Mouse (Mus musculus) stomach, embryonic 14.5 days (tissue): ENCODE measurements around the gene Kiss1r. TPM values are rescaled to one million over a fixed set of nuclear protein-coding genes. Genes with fewer than 3 reads are reported as not detected.
A peak's percentile ranks its signal among the peaks of the same experiment; 100 is the strongest.

Source experiments
- ATAC-seq: fragments of 200-750 bp; cut with Nextera tagmentation; 2 replicates; pipeline ENCODE4 v1.8.0; 2017; ENCODE audit warnings: low read depth, moderate TSS enrichment; ENCODE audit not compliant: insufficient number of reproducible peaks, insufficient read depth, low FRiP score
- H3K27ac ChIP-seq: fragments of 300-500 bp; sonication (generic); 2 replicates; pipeline ENCODE4 v1.5.1; 2014; ENCODE audit warnings: mild to moderate bottlenecking, low read length, moderate library complexity, mixed read lengths
- H3K27me3 ChIP-seq: fragments of 300-500 bp; sonication (generic); 2 replicates; pipeline ENCODE4 v1.6.1; 2014; ENCODE audit warnings: low read length, control low read depth, mixed read lengths; ENCODE audit not compliant: control insufficient read depth, insufficient read depth
- H3K36me3 ChIP-seq: fragments of 300-500 bp; sonication (generic); 2 replicates; pipeline ENCODE4 v1.6.1; 2014; ENCODE audit warnings: mild to moderate bottlenecking, control low read depth, low read length, moderate library complexity, mixed read lengths; ENCODE audit not compliant: control insufficient read depth, insufficient read depth
- H3K4me1 ChIP-seq: fragments of 300-500 bp; sonication (generic); 2 replicates; pipeline ENCODE4 v1.6.1; 2014; ENCODE audit warnings: low read length, control low read depth, mixed read lengths; ENCODE audit not compliant: control insufficient read depth, insufficient read depth
- H3K4me2 ChIP-seq: fragments of 300-500 bp; sonication (generic); replicated peaks from 2 replicates; pipeline ENCODE4 v1.6.1; 2014; ENCODE audit warnings: low read depth, low read length, control low read depth
- H3K4me3 ChIP-seq: fragments of 300-500 bp; sonication (generic); 2 replicates; pipeline ENCODE4 v1.5.1; 2014; ENCODE audit warnings: low read depth, low read length, control low read depth
- H3K9ac ChIP-seq: fragments of 300-500 bp; sonication (generic); replicated peaks from 2 replicates; pipeline ENCODE4 v1.6.1; 2014; ENCODE audit warnings: low read depth, mild to moderate bottlenecking, control low read depth, low read length, moderate library complexity, mixed read lengths
- H3K9me3 ChIP-seq: fragments of 300-500 bp; sonication (generic); 2 replicates; pipeline ENCODE4 v1.6.1; 2016; ENCODE audit warnings: low read depth, low read length, control low read depth; ENCODE audit not compliant: control insufficient read depth
- WGBS: fragments of 180-500 bp; shearing (Covaris S2); extraction: QIAGEN DNeasy Blood & Tissue Kit; methylation state at CpG from one replicate; pipeline ENCODE4 v1.1.7; 2014; 5-methylcytosine and 5-hydroxymethylcytosine counted together
- polyA plus RNA-seq: library from polyadenylated mRNA; unstranded; fragments of >200 nt; fragmentation: Nextera tagmentation; extraction: Ambion mirVana; gene quantifications from 2 replicates; pipeline ENCODE4 v1.2.1, GENCODE M21; 2014

Kiss1r gene
- polyA plus RNA-seq, 1 experiment from 2014 or later: 1.0 TPM

DNA sequence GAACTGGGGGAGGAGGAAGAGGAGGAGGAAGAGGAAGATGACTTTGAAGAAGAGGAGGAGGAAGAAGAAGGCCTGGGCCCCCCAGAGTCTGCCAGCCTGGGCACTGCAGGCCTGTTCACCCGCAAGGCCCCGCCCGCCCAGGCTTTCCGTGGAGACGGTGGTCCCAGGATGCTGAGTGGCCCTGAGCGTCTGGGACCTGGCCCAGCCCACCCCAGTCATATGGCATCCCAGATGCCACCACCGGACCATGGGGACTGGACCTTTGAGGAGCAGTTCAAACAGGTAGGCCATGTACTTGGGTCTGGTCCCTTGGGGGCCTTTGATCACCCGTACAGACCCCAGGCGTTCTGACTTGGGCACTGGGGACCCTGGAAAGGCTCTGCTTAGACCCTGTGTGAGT, 15.0 kb downstream of the Kiss1r start:
- Histone ChIP-seq H3K9me3 (no peaks in the 10 kb centered on the region), H3K4me1 (peaks cover 52% of the 10 kb centered on the region), H3K27me3 (no peaks in the 10 kb centered on the region), H3K36me3 (peaks cover 22% of the 10 kb centered on the region), H3K4me3 (no peak overlapping the region), H3K4me2 (no peak overlapping the region), H3K9ac (no peak overlapping the region), H3K27ac (no peak overlapping the region)
- 82% methylated on average over 9 of the region's 9 CpGs for WGBS
- ATAC-seq: no peak

DNA sequence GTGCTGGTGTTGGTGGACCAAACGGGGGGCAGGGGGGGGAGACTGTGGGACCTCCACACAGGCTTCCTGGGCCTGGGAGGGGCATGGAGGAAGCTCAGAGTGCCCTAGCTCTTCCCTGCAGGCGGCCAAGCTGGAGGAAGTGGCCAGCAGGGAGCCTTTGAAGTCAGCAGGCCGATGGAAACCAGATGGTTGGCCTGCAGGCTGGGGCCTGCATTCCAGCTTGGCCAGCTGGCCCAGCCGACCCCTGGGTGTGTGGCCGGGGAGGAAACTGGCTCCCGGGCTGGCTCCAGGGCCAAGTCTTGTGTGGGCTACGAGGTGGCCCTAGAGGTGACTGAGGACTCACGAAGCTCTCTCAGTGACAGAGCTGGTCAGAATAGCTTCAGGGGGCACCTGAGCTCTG, 16.0 kb downstream of the Kiss1r start:
- ATAC-seq: no peak; the same call in 1 of the 2 replicates
- Histone ChIP-seq H3K27ac (peak overlapping the region; percentile 55; the same call in 1 of the 2 replicates), H3K27me3 (no peaks in the 10 kb centered on the region), H3K9me3 (no peaks in the 10 kb centered on the region), H3K9ac (no peak overlapping the region), H3K4me1 (peaks cover 58% of the 10 kb centered on the region), H3K4me2 (no peak overlapping the region), H3K4me3 (no peak overlapping the region), H3K36me3 (peaks cover 26% of the 10 kb centered on the region)
- 19% methylated on average over 8 of the region's 8 CpGs for WGBS

DNA sequence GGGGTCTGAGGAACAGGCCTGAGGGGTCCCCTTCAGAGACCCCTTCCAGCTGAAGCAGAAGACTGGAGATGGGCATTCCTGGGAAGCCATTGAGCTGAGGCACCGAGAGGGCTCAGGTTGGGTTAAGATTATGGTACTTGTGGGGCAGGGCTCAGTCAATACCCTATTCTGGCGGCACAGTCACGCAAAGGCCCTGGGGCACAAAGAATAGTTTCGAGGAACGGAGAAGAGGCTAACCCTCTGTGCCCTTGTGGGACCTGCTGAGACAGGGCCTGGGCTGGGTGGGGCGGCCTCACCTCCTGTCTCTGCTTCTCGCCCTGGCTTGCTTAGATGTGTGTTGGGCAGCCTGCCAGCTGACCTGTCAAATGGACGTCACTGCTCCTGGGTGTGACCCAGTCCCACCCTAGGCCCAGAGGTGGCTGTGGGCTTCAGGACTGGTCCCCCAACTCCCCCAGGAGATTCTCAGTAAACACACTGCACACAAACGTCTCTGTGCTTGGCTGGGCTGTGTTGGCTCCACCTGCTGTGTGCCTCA, 16.4 kb downstream of the Kiss1r start:
- Histone ChIP-seq H3K4me1 (peaks cover 58% of the 10 kb centered on the region), H3K27me3 (no peaks in the 10 kb centered on the region), H3K36me3 (peaks cover 31% of the 10 kb centered on the region), H3K27ac (peak overlapping the region; percentile 55; the same call in 1 of the 2 replicates), H3K9me3 (no peaks in the 10 kb centered on the region), H3K4me2 (no peak overlapping the region), H3K4me3 (no peak overlapping the region), H3K9ac (no peak overlapping the region)
- WGBS: 60% methylated on average over 9 of the region's 9 CpGs
- no peak for ATAC-seq

- no peak for ATAC-seq
- Histone ChIP-seq H3K4me2 (no peak overlapping the region), H3K4me1 (peaks cover 57% of the 10 kb centered on the region), H3K9me3 (no peaks in the 10 kb centered on the region), H3K27ac (0 out of 2 replicates have a peak overlapping the region, but pooled peaks have one; percentile 55), H3K27me3 (no peaks in the 10 kb centered on the region), H3K36me3 (peaks cover 35% of the 10 kb centered on the region), H3K4me3 (no peak overlapping the region), H3K9ac (no peak overlapping the region)
- 73% methylated on average over 6 of the region's 6 CpGs for WGBS
These were observed 17.1 kb downstream of the Kiss1r start for GRCm38 (mm10) chr10:79933861-79934260.

GRCm38 (mm10) chr10:79934272-79934721, 17.5 kb downstream of the Kiss1r start:
- ATAC-seq: no peak
- H3K9ac ChIP-seq: 0 out of 2 replicates have a peak overlapping the region, but pooled peaks have one; percentile 1
- peaks cover 52% of the 10 kb centered on the region for H3K4me1 ChIP-seq
- no peak overlapping the region for H3K4me2 ChIP-seq
- H3K4me3 ChIP-seq: no peak overlapping the region
- H3K27ac ChIP-seq: 0 out of 2 replicates have a peak overlapping the region, but pooled peaks have one; percentile 55
- H3K9me3 ChIP-seq: no peaks in the 10 kb centered on the region
- no peaks in the 10 kb centered on the region for H3K27me3 ChIP-seq
- peaks cover 37% of the 10 kb centered on the region for H3K36me3 ChIP-seq
- WGBS: 59% methylated on average over 13 of the region's 13 CpGs

DNA sequence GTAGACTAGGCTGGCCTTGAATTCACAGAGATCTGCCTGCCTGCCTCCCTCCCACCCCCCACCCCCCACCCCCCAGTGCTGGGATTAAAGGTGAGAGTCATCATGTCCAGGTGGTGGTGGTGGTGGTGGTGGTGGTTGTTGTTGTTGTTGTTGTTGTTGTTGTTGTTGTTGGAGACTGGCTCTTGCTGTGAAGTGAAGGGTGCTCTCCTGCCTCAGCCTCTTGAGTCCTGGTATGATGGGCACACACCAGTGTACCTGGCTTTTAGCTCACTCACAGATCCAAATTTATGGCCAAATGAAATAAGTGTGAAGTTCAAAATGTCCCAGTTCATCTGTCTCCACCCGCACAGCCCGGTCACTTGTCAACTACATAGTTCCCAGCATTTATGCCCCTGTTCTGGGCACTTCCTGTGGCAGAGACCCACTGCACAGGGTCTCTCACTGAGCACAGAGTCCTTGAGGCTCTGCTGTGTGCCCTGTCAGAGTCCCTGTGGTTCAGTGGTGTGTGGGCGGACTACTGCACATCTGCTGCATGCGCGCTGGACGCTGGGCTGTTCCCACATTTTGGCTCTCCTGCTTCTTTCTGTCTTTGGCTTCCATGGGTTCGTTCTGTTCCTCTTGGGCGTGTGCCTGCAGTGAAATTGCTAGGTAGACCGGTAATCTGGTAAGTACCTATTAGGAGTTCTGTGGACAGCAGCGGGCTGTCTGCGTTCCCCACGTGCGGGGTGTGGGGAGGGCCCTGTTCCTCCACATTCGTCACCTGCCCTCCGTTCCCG, 18.2 kb downstream of the Kiss1r start:
- no peak for ATAC-seq
- H3K27me3 ChIP-seq: no peaks in the 10 kb centered on the region
- 83% methylated on average over 16 of the region's 16 CpGs for WGBS
- H3K4me2 ChIP-seq: no peak overlapping the region
- no peak overlapping the region for H3K9ac ChIP-seq
- no peaks in the 10 kb centered on the region for H3K9me3 ChIP-seq
- peaks cover 48% of the 10 kb centered on the region for H3K4me1 ChIP-seq
- H3K27ac ChIP-seq: no peak overlapping the region
- H3K4me3 ChIP-seq: no peak overlapping the region
- H3K36me3 ChIP-seq: peaks cover 37% of the 10 kb centered on the region

- H3K9me3 ChIP-seq: no peaks in the 10 kb centered on the region
- H3K27ac ChIP-seq: peak overlapping the region; percentile 52; the same call in 1 of the 2 replicates
- 64% methylated on average over 10 of the region's 10 CpGs for WGBS
- H3K4me2 ChIP-seq: no peak overlapping the region
- H3K27me3 ChIP-seq: no peaks in the 10 kb centered on the region
- ATAC-seq: no peak
- H3K4me1 ChIP-seq: peaks cover 47% of the 10 kb centered on the region
- H3K36me3 ChIP-seq: peaks cover 36% of the 10 kb centered on the region
- no peak overlapping the region for H3K9ac ChIP-seq
- no peak overlapping the region for H3K4me3 ChIP-seq
These were observed 19.6 kb downstream of the Kiss1r start for GRCm38 (mm10) chr10:79936284-79936910.

GRCm38 (mm10) chr10:79936911-79937441, 20.2 kb downstream of the Kiss1r start:
- peaks cover 33% of the 10 kb centered on the region for H3K36me3 ChIP-seq
- no peak overlapping the region for H3K4me3 ChIP-seq
- H3K27me3 ChIP-seq: no peaks in the 10 kb centered on the region
- no peak overlapping the region for H3K4me2 ChIP-seq
- H3K27ac ChIP-seq: peak overlapping the region; percentile 52; the same call in 1 of the 2 replicates
- WGBS: 66% methylated on average over 27 of the region's 27 CpGs
- H3K9ac ChIP-seq: no peak overlapping the region
- ATAC-seq: no peak; the same call in 1 of the 2 replicates
- no peaks in the 10 kb centered on the region for H3K9me3 ChIP-seq
- peaks cover 43% of the 10 kb centered on the region for H3K4me1 ChIP-seq
